Comparison of ENCODE assay signal across 12 mouse cellular contexts in the genomic region with DNA sequence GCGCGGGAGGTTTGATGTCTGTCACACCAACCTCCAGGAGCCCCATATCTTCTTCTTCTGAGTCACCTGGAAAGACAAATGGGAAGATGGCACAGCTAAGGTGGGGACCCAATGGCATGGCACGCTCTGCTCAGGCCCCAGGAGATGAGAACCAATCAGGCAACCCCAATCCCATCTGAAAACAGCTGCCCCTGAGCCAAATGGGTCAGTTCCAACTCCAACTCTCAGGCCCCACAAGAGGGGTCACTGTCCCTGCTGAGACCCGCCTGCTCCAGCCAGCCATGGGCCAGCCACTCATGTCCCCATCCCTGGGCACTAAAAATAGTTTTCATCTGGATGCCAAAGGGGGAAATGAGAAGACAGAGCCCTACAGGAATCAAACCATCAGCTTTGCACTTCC.
DNase-seq lines count a peak whose midpoint lies in the region; ATAC-seq and TF ChIP-seq lines count a peak whose summit lies in the region.
"Had no signal": no experiment of that assay in that cellular context is flagged by ENCODE, and none has a peak within 500 bp of the region (broad histone marks: within the 10 kb centered on the region; RNA-seq: fewer than 3 reads in every experiment).

No protein-coding gene starts in this region.

- no peaks in the 10 kb centered on the region for H3K9me3 ChIP-seq in lung, postnatal 0 days (ENCODE audit: low read length)
- no peaks in the 10 kb centered on the region for H3K9me3 ChIP-seq in heart, embryonic 10.5 days
- H3K9me3 ChIP-seq in stomach, postnatal 0 days (ENCODE audit: control insufficient read depth, low read length) = no peaks in the 10 kb centered on the region

- no peaks in the 10 kb centered on the region for H3K27me3 ChIP-seq in lung, postnatal 0 days (replicated peaks; ENCODE audit: insufficient read depth, low read length)
- H3K27me3 ChIP-seq in heart, embryonic 10.5 days (ENCODE audit: insufficient read depth, poor library complexity, severe bottlenecking) = no peaks in the 10 kb centered on the region
- no peaks in the 10 kb centered on the region for H3K27me3 ChIP-seq in stomach, postnatal 0 days (ENCODE audit: control insufficient read depth, insufficient read depth, low read length)
- H3K27me3 ChIP-seq: CH12.LX had no signal

- 0 out of 2 replicates have a peak overlapping the region, but pooled peaks have one; percentile 32 for H3K27ac ChIP-seq in lung, postnatal 0 days (ENCODE audit: low read length)
- H3K27ac ChIP-seq in heart, embryonic 10.5 days = peak overlapping the region; percentile 84
- H3K27ac ChIP-seq in stomach, postnatal 0 days (replicated peaks) = no peak overlapping the region

- ATAC-seq in lung, postnatal 0 days = no peak
- ATAC-seq in stomach, postnatal 0 days (ENCODE audit: low FRiP score, low TSS enrichment) = no peak
- ATAC-seq: intestine, embryonic 16.5 days; liver, postnatal 0 days had no signal

- intact Hi-C loops in heart, postnatal 14 days (cut with DNase I) = no loop called here

- peak; percentile 94 for DNase-seq in heart, adult 11 months
- DNase-seq in heart, postnatal 14 days = no peak
- DNase-seq in lung, postnatal 0 days (ENCODE audit: low spot score) = no peak
- DNase-seq in lung, postnatal 36 days = no peak
- no peak for DNase-seq in heart, embryonic 10.5 days (ENCODE audit: low spot score)
- DNase-seq in stomach, postnatal 0 days (ENCODE audit: low spot score) = no peak
- no peak for DNase-seq in embryo, embryonic 10 days (ENCODE audit: low spot score)
- DNase-seq: liver, postnatal 0 days; thymus, adult 2 months had no signal

- H3K36me3 ChIP-seq in lung, postnatal 0 days (ENCODE audit: insufficient read depth, low read length) = peaks cover 3% of the 10 kb centered on the region; the same call in 1 of the 2 replicates
- H3K36me3 ChIP-seq in heart, embryonic 10.5 days = peaks cover 68% of the 10 kb centered on the region
- H3K36me3 ChIP-seq in stomach, postnatal 0 days (ENCODE audit: control insufficient read depth, insufficient read depth, low read length) = no peaks in the 10 kb centered on the region; the same call in none of the 2 replicates

- no peak for TF ChIP-seq EP300 in lung, postnatal 0 days (IDR thresholded peaks at IDR 0.05)
- no peak for TF ChIP-seq EP300 in stomach, postnatal 0 days (optimal IDR thresholded peaks at IDR 0.05)

- H3K4me3 ChIP-seq in lung, postnatal 0 days (ENCODE audit: low read depth, low read length) = no peak overlapping the region; the same call in 1 of the 2 replicates
- peak overlapping the region; percentile 42; the same call in 1 of the 2 replicates for H3K4me3 ChIP-seq in heart, embryonic 10.5 days
- H3K4me3 ChIP-seq in stomach, postnatal 0 days (ENCODE audit: low read depth, low read length) = no peak overlapping the region
- H3K4me3 ChIP-seq: erythroblast, embryonic 14.5 days had no signal

- TF ChIP-seq CTCF in lung, postnatal 0 days (IDR thresholded peaks at IDR 0.05) = no peak
- TF ChIP-seq CTCF in stomach, postnatal 0 days (IDR thresholded peaks at IDR 0.05; ENCODE audit: low read depth) = no peak

- H3K4me2 ChIP-seq in lung, postnatal 0 days (replicated peaks; ENCODE audit: low read depth, low read length) = peak overlapping the region; percentile 8; the same call in 1 of the 2 replicates
- H3K4me2 ChIP-seq in stomach, postnatal 0 days (replicated peaks; ENCODE audit: low read depth) = 0 out of 2 replicates have a peak overlapping the region, but pooled peaks have one; percentile 8

- 83% methylated on average over 4 of the region's 4 CpGs for WGBS in lung, postnatal 0 days
- WGBS in heart, embryonic 10.5 days = 82% methylated on average over 4 of the region's 4 CpGs
- 89% methylated on average over 4 of the region's 4 CpGs for WGBS in stomach, postnatal 0 days

- no peak overlapping the region for H3K9ac ChIP-seq in lung, postnatal 0 days (replicated peaks; ENCODE audit: low read depth)
- no peak overlapping the region for H3K9ac ChIP-seq in stomach, postnatal 0 days (ENCODE audit: low read length)
- H3K9ac ChIP-seq: liver, postnatal 0 days had no signal

- H3K4me1 ChIP-seq in lung, postnatal 0 days (ENCODE audit: insufficient read depth, low read depth, low read length) = no peaks in the 10 kb centered on the region
- H3K4me1 ChIP-seq in heart, embryonic 10.5 days = peaks cover 23% of the 10 kb centered on the region
- no peaks in the 10 kb centered on the region for H3K4me1 ChIP-seq in stomach, postnatal 0 days (replicated peaks; ENCODE audit: control insufficient read depth, insufficient read depth)
